Mouse (Mus musculus) MEL (cell line): Measurements from ENCODE around the gene Pde6b. TPM values are rescaled to one million over a fixed set of nuclear protein-coding genes. Genes with fewer than 3 reads are reported as not detected.

Experiments used
- DNase-seq: peaks from one replicate; pipeline ENCODE4 v3.0.0; 2011; ENCODE audit warnings: low read depth, low spot score
- H3K27ac ChIP-seq: 2 replicates; pipeline ENCODE4 v1.5.1; 2012; ENCODE audit warnings: low read depth, mild to moderate bottlenecking, control low read depth, low read length, moderate library complexity; ENCODE audit not compliant: control insufficient read depth
- H3K27me3 ChIP-seq, 2 experiments: fragments of 150-350 bp in 1 of 2; sonication (generic) in 1 of 2; 2 replicates each; pipeline ENCODE4 v1.6.1; 2012; ENCODE audit warnings: low read length in 2 of 2, mild to moderate bottlenecking in 2 of 2, improper control_type of control experiment in 1 of 2, moderate library complexity in 1 of 2; ENCODE audit not compliant: insufficient read depth in 2 of 2, control insufficient read depth in 1 of 2
- H3K36me3 ChIP-seq, 2 experiments: 2 replicates each; pipeline ENCODE4 v1.6.1; 2012 to 2014; ENCODE audit warnings: low read length in 2 of 2, improper control_type of control experiment in 1 of 2, inconsistent platforms in 1 of 2, mild to moderate bottlenecking in 1 of 2; ENCODE audit not compliant: insufficient read depth in 2 of 2, control insufficient read depth in 1 of 2
- H3K4me1 ChIP-seq, 2 experiments: fragments of 150-350 bp in 1 of 2; sonication (generic) in 1 of 2; 2 replicates each; pipeline ENCODE4 v1.6.1; 2012; ENCODE audit warnings: low read length in 2 of 2, improper control_type of control experiment in 1 of 2, mild to moderate bottlenecking in 1 of 2; ENCODE audit not compliant: insufficient read depth in 2 of 2, control insufficient read depth in 1 of 2
- H3K4me3 ChIP-seq, 2 experiments: fragments of 150-350 bp in 1 of 2; sonication (generic) in 1 of 2; 2 replicates each; pipeline ENCODE4 v1.5.1; 2012; ENCODE audit warnings: low read depth in 2 of 2, low read length in 2 of 2, mild to moderate bottlenecking in 2 of 2, moderate library complexity in 2 of 2, control low read depth in 1 of 2, improper control_type of control experiment in 1 of 2; ENCODE audit not compliant: control insufficient read depth in 1 of 2, insufficient read depth in 1 of 2
- H3K79me2 ChIP-seq: 2 replicates; pipeline ENCODE4 v1.6.1; 2012; ENCODE audit warnings: mild to moderate bottlenecking, low read length, moderate library complexity; ENCODE audit not compliant: control insufficient read depth, poor library complexity, insufficient read depth
- H3K9ac ChIP-seq: 2 replicates; pipeline ENCODE4 v1.6.1; 2012; ENCODE audit warnings: low read depth, mild to moderate bottlenecking, control low read depth, low read length, moderate library complexity; ENCODE audit not compliant: control insufficient read depth, poor library complexity, severe bottlenecking
- H3K9me3 ChIP-seq: fragments of 150-350 bp; sonication (generic); replicated peaks from 2 replicates; pipeline ENCODE4 v1.6.1; 2012; ENCODE audit warnings: mild to moderate bottlenecking, low read length, improper control_type of control experiment, moderate library complexity; ENCODE audit not compliant: insufficient read depth
- BHLHE40 ChIP-seq: IDR thresholded peaks from 2 replicates; pipeline ENCODE4 v1.6.1; 2012; ENCODE audit warnings: low read depth, mild to moderate bottlenecking, inconsistent platforms, low read length, improper control_type of control experiment, borderline replicate concordance
- E2F4 ChIP-seq: IDR thresholded peaks from 2 replicates; pipeline ENCODE4 v1.6.1; 2011; ENCODE audit warnings: low read depth, low read length, improper control_type of control experiment, borderline replicate concordance
- ELF1 ChIP-seq: IDR thresholded peaks from 2 replicates; pipeline ENCODE4 v1.6.1; 2014; ENCODE audit warnings: low read depth, mild to moderate bottlenecking, inconsistent platforms, low read length, improper control_type of control experiment, moderate library complexity
- EP300 ChIP-seq, 2 experiments: IDR thresholded peaks; 2 replicates each; pipeline ENCODE4 v1.6.1; 2011; ENCODE audit warnings: improper control_type of control experiment in 2 of 2, low read length in 2 of 2, low read depth in 1 of 2, mild to moderate bottlenecking in 1 of 2
- ETS1 ChIP-seq: IDR thresholded peaks from 2 replicates; pipeline ENCODE4 v1.6.1; 2012; ENCODE audit warnings: low read depth, mild to moderate bottlenecking, inconsistent platforms, low read length, improper control_type of control experiment, moderate library complexity
- GABPA ChIP-seq: IDR thresholded peaks from 2 replicates; pipeline ENCODE4 v1.6.1; 2012; ENCODE audit warnings: low read depth, mild to moderate bottlenecking, inconsistent platforms, low read length, improper control_type of control experiment, moderate library complexity
- GATA1 ChIP-seq: IDR thresholded peaks from 2 replicates; pipeline ENCODE4 v1.6.1; 2011; ENCODE audit warnings: low read depth, low read length, improper control_type of control experiment
- HCFC1 ChIP-seq: IDR thresholded peaks from 2 replicates; pipeline ENCODE4 v1.6.1; 2012; ENCODE audit warnings: low read depth, mild to moderate bottlenecking, inconsistent platforms, low read length, improper control_type of control experiment, moderate library complexity
- MAFK ChIP-seq: IDR thresholded peaks from 2 replicates; pipeline ENCODE4 v1.6.1; 2011; ENCODE audit warnings: low read depth, mild to moderate bottlenecking, low read length, improper control_type of control experiment, borderline replicate concordance
- MAX ChIP-seq: IDR thresholded peaks from 2 replicates; pipeline ENCODE4 v1.6.1; 2011; ENCODE audit warnings: low read length, improper control_type of control experiment
- MAZ ChIP-seq: IDR thresholded peaks from 2 replicates; pipeline ENCODE4 v1.6.1; 2012; ENCODE audit warnings: low read depth, mild to moderate bottlenecking, inconsistent platforms, low read length, improper control_type of control experiment
- MYC ChIP-seq: IDR thresholded peaks from 2 replicates; pipeline ENCODE4 v1.6.1; 2011; ENCODE audit warnings: low read depth, mild to moderate bottlenecking, low read length, improper control_type of control experiment, moderate library complexity
- NELFE ChIP-seq: IDR thresholded peaks from 2 replicates; pipeline ENCODE4 v1.6.1; 2011; ENCODE audit warnings: low read depth, low read length, improper control_type of control experiment
- POLR2AphosphoS5 ChIP-seq: IDR thresholded peaks from 2 replicates; pipeline ENCODE4 v1.6.1; 2012; ENCODE audit warnings: low read depth, borderline replicate concordance, mild to moderate bottlenecking, inconsistent platforms, low read length, moderate library complexity, mixed read lengths
- RAD21 ChIP-seq: IDR thresholded peaks from 2 replicates; pipeline ENCODE4 v1.6.1; 2011; ENCODE audit warnings: mild to moderate bottlenecking, low read depth, low read length, improper control_type of control experiment
- RCOR1 ChIP-seq: IDR thresholded peaks from 2 replicates; pipeline ENCODE4 v1.6.1; 2012; ENCODE audit warnings: low read depth, mild to moderate bottlenecking, inconsistent platforms, low read length, improper control_type of control experiment
- TAL1 ChIP-seq: IDR thresholded peaks from 2 replicates; pipeline ENCODE4 v1.6.1; 2012; ENCODE audit warnings: mild to moderate bottlenecking, inconsistent platforms, low read length, moderate library complexity, mixed read lengths
- TBP ChIP-seq: IDR thresholded peaks from 2 replicates; pipeline ENCODE4 v1.8.0; 2011; ENCODE audit warnings: low read depth, low read length, improper control_type of control experiment
- TCF12 ChIP-seq: IDR thresholded peaks from 2 replicates; pipeline ENCODE4 v1.6.1; 2014; ENCODE audit warnings: low read depth, mild to moderate bottlenecking, inconsistent platforms, low read length, improper control_type of control experiment, moderate library complexity
- USF1 ChIP-seq: IDR thresholded peaks from 2 replicates; pipeline ENCODE4 v1.6.1; 2014; ENCODE audit warnings: low read depth, mild to moderate bottlenecking, inconsistent platforms, low read length, improper control_type of control experiment, moderate library complexity
- USF2 ChIP-seq, 2 experiments: IDR thresholded peaks; 2 replicates each; pipeline ENCODE4 v1.6.1; 2011 to 2012; ENCODE audit warnings: improper control_type of control experiment in 2 of 2, low read length in 2 of 2, borderline replicate concordance in 1 of 2, inconsistent platforms in 1 of 2, low read depth in 1 of 2, mild to moderate bottlenecking in 1 of 2; ENCODE audit not compliant: insufficient read depth in 1 of 2
- ZC3H11A ChIP-seq: IDR thresholded peaks from 2 replicates; pipeline ENCODE4 v1.6.1; 2012; ENCODE audit warnings: low read depth, mild to moderate bottlenecking, inconsistent platforms, low read length, improper control_type of control experiment
- ZNF384 ChIP-seq: IDR thresholded peaks from 2 replicates; pipeline ENCODE4 v1.6.1; 2012; ENCODE audit warnings: low read depth, mild to moderate bottlenecking, inconsistent platforms, low read length, improper control_type of control experiment
- polyA plus RNA-seq, 2 experiments: library from polyadenylated mRNA; stranded (reverse) in 1 of 2; unstranded in 1 of 2; fragments of >175 nt in 1 of 2; fragments of >200 nt in 1 of 2; gene quantifications; 2 replicates each; pipeline versions ENCODE4 v1.2.1 to v1.2.4; 2012; ENCODE audit warnings: low replicate concordance in 2 of 2, low read depth in 1 of 2; ENCODE audit not compliant: insufficient read length in 2 of 2, insufficient read depth in 1 of 2, missing spikeins in 1 of 2
- total RNA-seq: library from RNA; depleted of rRNA; stranded (reverse); fragments of 300-350 nt; gene quantifications from 2 replicates; pipeline ENCODE4 v1.2.3, GENCODE M21; 2012

Pde6b gene
- total and polyA plus RNA-seq, 3 experiments: 0.07 to 0.12 TPM; not detected in 1

DNA sequence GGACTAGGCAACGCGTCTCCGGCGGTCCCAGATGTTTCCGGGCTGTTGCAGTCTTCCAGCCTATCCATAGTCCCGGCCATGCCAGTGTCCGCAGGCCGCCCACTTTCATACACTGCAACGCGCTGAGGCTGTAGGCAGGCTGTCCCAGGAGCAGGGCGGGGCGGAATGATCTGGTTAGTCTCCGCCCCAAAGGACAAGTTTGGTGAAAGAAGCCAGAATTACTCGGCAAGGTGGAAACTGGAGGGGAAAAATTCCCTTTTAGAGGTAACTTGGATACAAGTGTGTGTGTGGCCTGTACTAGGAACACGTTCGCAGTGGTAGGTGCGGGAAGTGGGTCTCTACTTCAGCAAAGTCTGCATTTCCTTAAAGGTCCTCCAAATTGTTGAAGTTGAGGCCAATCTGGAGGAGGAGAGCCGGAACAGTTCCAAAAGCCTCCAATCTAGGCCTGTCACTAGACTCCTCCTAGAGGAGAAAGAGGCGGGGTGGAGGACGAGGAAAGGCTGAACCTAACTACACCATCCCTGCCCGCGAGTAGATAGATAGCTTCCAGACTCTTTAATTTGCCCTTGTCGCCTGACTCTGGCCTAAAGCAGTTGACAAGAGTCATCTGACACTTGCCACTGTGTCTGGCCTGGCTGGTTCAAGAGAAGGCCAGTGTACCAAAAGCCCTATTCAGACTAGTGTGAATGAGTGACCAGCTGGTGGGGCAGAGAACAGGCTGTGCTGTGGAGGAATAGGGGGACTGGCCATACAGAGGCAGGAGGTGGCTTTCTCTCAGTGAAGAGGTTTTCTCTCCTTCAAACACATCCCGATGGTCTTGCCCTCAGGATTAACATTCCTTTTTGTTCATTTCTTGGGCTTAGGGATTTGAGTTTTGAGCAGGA is 60.8 kb downstream of the Pde6b start, which contains the start of gene Mfsd7a:
Mfsd7a (minus strand) TSS at position 107 of the 884 bp plus-strand sequence.
- H3K36me3 ChIP-seq: no peaks in the 10 kb centered on the region
- no peak within 1 kb of the TSS for H3K9ac ChIP-seq
- H3K4me1 ChIP-seq: no peaks in the 10 kb centered on the region
- TF ChIP-seq TAL1 (no peak), ELF1 (no peak), POLR2AphosphoS5 (no peak), E2F4 (no peak), RAD21 (no peak), ZC3H11A (no peak), USF2 (IDR thresholded peaks at IDR 0.05; ENCODE audit: borderline replicate concordance in 1 of 2, insufficient read depth in 1 of 2, low read depth in 1 of 2, low read length in 2 of 2) (no peak), HCFC1 (no peak), RCOR1 (no peak)
- H3K27me3 ChIP-seq: no peaks in the 10 kb centered on the region
- H3K79me2 ChIP-seq: no peaks in the 10 kb centered on the region
- no peak for DNase-seq
- no peaks in the 10 kb centered on the region for H3K9me3 ChIP-seq
- H3K4me3 ChIP-seq: no peak within 1 kb of the TSS
- no peak within 1 kb of the TSS for H3K27ac ChIP-seq

GRCm38 (mm10) chr5:108450837-108451540 is 62.8 kb downstream of the Pde6b start:
- no peaks in the 10 kb centered on the region for H3K9me3 ChIP-seq
- no peak overlapping the region for H3K4me3 ChIP-seq
- H3K36me3 ChIP-seq: no peaks in the 10 kb centered on the region
- H3K27me3 ChIP-seq: no peaks in the 10 kb centered on the region
- no peak overlapping the region for H3K27ac ChIP-seq
- no peak overlapping the region for H3K9ac ChIP-seq
- H3K4me1 ChIP-seq: no peaks in the 10 kb centered on the region
- H3K79me2 ChIP-seq: no peaks in the 10 kb centered on the region
- DNase-seq: no peak
- TF ChIP-seq BHLHE40 (no peak), E2F4 (no peak), GABPA (no peak), ETS1 (no peak), ZNF384 (no peak), USF1 (no peak), TBP (no peak), MYC (no peak), NELFE (no peak), EP300 (IDR thresholded peaks at IDR 0.05; ENCODE audit: low read depth in 1 of 2, low read length in 2 of 2) (no peak), MAX (no peak), GATA1 (no peak), TAL1 (no peak), MAZ (no peak), MAFK (no peak), TCF12 (no peak)
